Mouse (Mus musculus) kidney, adult 11 months (tissue): ENCODE measurements at regions not wholly inside any gene's neighbourhood (a gene's known extent, or its start where the extent isn't known, plus 50 kb on each side); places are given as distances from the start of the nearest gene placed in this dataset.

Experiments
- DNase-seq: peaks from one replicate; pipeline ENCODE4 v3.0.0; 2022

GRCm38 (mm10) chr10:42093176-42093759 is 75.0 kb upstream of the Armc2 start:
- no peak for DNase-seq

GRCm38 (mm10) chr10:42092500-42092899 is 74.3 kb upstream of the Armc2 start:
- DNase-seq: peak; percentile 93

- DNase-seq: no peak
These were observed 73.4 kb upstream of the Armc2 start for GRCm38 (mm10) chr10:42091546-42092168.

GRCm38 (mm10) chr10:42090806-42091205 is 72.6 kb upstream of the Armc2 start:
- no peak for DNase-seq

GRCm38 (mm10) chr10:42090147-42090546 is 71.9 kb upstream of the Armc2 start:
- no peak for DNase-seq

- peak; percentile 95 for DNase-seq
These were observed 71.4 kb upstream of the Armc2 start for GRCm38 (mm10) chr10:42089686-42090085.

- DNase-seq: peak; percentile 93
These were observed 71.0 kb upstream of the Armc2 start for GRCm38 (mm10) chr10:42089235-42089625.

- no peak for DNase-seq
These were observed 70.5 kb upstream of the Armc2 start for GRCm38 (mm10) chr10:42088570-42089234.

- no peak for DNase-seq
These were observed 69.7 kb upstream of the Armc2 start for GRCm38 (mm10) chr10:42087906-42088305.

- DNase-seq: no peak
These were observed 68.4 kb upstream of the Armc2 start for GRCm38 (mm10) chr10:42086691-42087090.

- DNase-seq: no peak
These were observed 67.1 kb upstream of the Armc2 start for GRCm38 (mm10) chr10:42085295-42085694.

GRCm38 (mm10) chr10:42082227-42082840 is 64.1 kb upstream of the Armc2 start:
- DNase-seq: peak; percentile 44

- DNase-seq: no peak
These were observed 61.5 kb upstream of the Armc2 start for GRCm38 (mm10) chr10:42079775-42080174.

- DNase-seq: no peak
These were observed 58.5 kb upstream of the Armc2 start for GRCm38 (mm10) chr10:42076711-42077110.

GRCm38 (mm10) chr10:42075545-42075944 is 57.3 kb upstream of the Armc2 start:
- no peak for DNase-seq

GRCm38 (mm10) chr10:42072758-42073157 is 54.5 kb upstream of the Armc2 start:
- DNase-seq: no peak

GRCm38 (mm10) chr10:42072131-42072530 is 53.9 kb upstream of the Armc2 start:
- no peak for DNase-seq

- no peak for DNase-seq
These were observed 53.3 kb upstream of the Armc2 start for GRCm38 (mm10) chr10:42071404-42072024.

- peak; percentile 69 for DNase-seq
These were observed 52.6 kb upstream of the Armc2 start for GRCm38 (mm10) chr10:42070611-42071403.

- no peak for DNase-seq
These were observed 51.5 kb upstream of the Armc2 start for GRCm38 (mm10) chr10:42069751-42070150.

GRCm38 (mm10) chr10:42068497-42068896 is 50.3 kb upstream of the Armc2 start:
- DNase-seq: no peak
